Comparison of ENCODE assay signal across 14 mouse cellular contexts in the genomic region with DNA sequence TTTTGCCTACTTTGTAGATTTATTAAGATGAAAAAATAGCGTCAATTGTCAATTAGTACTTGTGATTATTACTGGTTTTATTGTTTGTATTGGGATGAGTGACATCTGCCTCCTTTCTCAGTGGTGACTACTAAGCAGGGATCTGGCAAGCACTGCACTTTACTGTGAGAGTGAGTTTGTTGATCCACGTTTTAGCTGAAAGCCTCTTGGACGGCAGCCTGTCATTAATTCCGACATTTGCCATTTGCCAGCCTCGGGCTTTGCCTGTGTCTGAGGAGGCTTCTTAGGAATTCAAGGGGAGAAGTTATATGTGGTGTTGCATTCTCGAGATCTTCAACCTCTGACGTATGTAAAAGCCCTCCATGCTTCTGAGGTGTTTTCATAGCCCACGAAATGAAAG.
DNase-seq lines count a peak whose midpoint lies in the region; ATAC-seq and TF ChIP-seq lines count a peak whose summit lies in the region.
"Had no signal": no experiment of that assay in that cellular context is flagged by ENCODE, and none has a peak within 500 bp of the region (broad histone marks: within the 10 kb centered on the region; RNA-seq: fewer than 3 reads in every experiment).

No protein-coding gene starts in this region.

- no peaks in the 10 kb centered on the region for H3K9me3 ChIP-seq in forebrain, embryonic 15.5 days
- H3K9me3 ChIP-seq in forebrain, embryonic 11.5 days (ENCODE audit: control insufficient read depth, low read length) = no peaks in the 10 kb centered on the region
- no peaks in the 10 kb centered on the region for H3K9me3 ChIP-seq in kidney, postnatal 0 days (replicated peaks; ENCODE audit: low read length)
- H3K9me3 ChIP-seq in kidney, embryonic 14.5 days (ENCODE audit: control insufficient read depth, low read length) = no peaks in the 10 kb centered on the region
- H3K9me3 ChIP-seq: stomach, embryonic 15.5 days had no signal

- 0 out of 2 replicates have a peak, but pooled peaks cover 6% of the 10 kb centered on the region for H3K27me3 ChIP-seq in forebrain, embryonic 15.5 days
- H3K27me3 ChIP-seq in forebrain, embryonic 11.5 days (ENCODE audit: control insufficient read depth, insufficient read depth, low read length) = no peaks in the 10 kb centered on the region
- H3K27me3 ChIP-seq in kidney, postnatal 0 days (ENCODE audit: insufficient read depth, low read length) = no peaks in the 10 kb centered on the region
- H3K27me3 ChIP-seq in kidney, embryonic 14.5 days (ENCODE audit: control insufficient read depth, insufficient read depth, low read length) = no peaks in the 10 kb centered on the region
- H3K27me3 ChIP-seq: stomach, embryonic 15.5 days had no signal

- no peaks in the 10 kb centered on the region for H3K36me3 ChIP-seq in forebrain, embryonic 15.5 days
- H3K36me3 ChIP-seq in forebrain, embryonic 11.5 days (ENCODE audit: control insufficient read depth, insufficient read depth, low read length) = no peaks in the 10 kb centered on the region
- H3K36me3 ChIP-seq in kidney, postnatal 0 days (ENCODE audit: insufficient read depth, low read length) = no peaks in the 10 kb centered on the region
- no peaks in the 10 kb centered on the region for H3K36me3 ChIP-seq in kidney, embryonic 14.5 days (ENCODE audit: control insufficient read depth, insufficient read depth, low read length)
- H3K36me3 ChIP-seq: stomach, embryonic 15.5 days had no signal

- TF ChIP-seq CTCF in kidney, postnatal 0 days (IDR thresholded peaks at IDR 0.05; ENCODE audit: low read depth) = no peak
- TF ChIP-seq CTCF in embryonic fibroblast, embryonic 13.5 days (IDR thresholded peaks at IDR 0.05; ENCODE audit: borderline replicate concordance, insufficient read depth, low read length) = no peak

- no peak overlapping the region for H3K4me3 ChIP-seq in forebrain, embryonic 15.5 days
- H3K4me3 ChIP-seq in forebrain, embryonic 11.5 days (ENCODE audit: low read depth, low read length) = no peak overlapping the region
- no peak overlapping the region for H3K4me3 ChIP-seq in kidney, postnatal 0 days (replicated peaks; ENCODE audit: low read depth, low read length)
- H3K4me3 ChIP-seq in kidney, embryonic 14.5 days (ENCODE audit: low read length) = no peak overlapping the region
- H3K4me3 ChIP-seq in embryonic fibroblast, embryonic 13.5 days (ENCODE audit: insufficient read depth, low read length) = 0 out of 2 replicates have a peak overlapping the region, but pooled peaks have one; percentile 2
- H3K4me3 ChIP-seq: erythroblast, embryonic 14.5 days; stomach, embryonic 15.5 days had no signal

- peaks cover 8% of the 10 kb centered on the region for H3K4me1 ChIP-seq in forebrain, embryonic 15.5 days
- no peaks in the 10 kb centered on the region for H3K4me1 ChIP-seq in forebrain, embryonic 11.5 days (replicated peaks; ENCODE audit: control insufficient read depth, insufficient read depth, low read length)
- no peaks in the 10 kb centered on the region for H3K4me1 ChIP-seq in kidney, postnatal 0 days (replicated peaks; ENCODE audit: insufficient read depth, low read length)
- H3K4me1 ChIP-seq in kidney, embryonic 14.5 days (ENCODE audit: control insufficient read depth, insufficient read depth, low read length) = no peaks in the 10 kb centered on the region
- H3K4me1 ChIP-seq in embryonic fibroblast, embryonic 13.5 days (ENCODE audit: control insufficient read depth, insufficient read depth, low read length) = no peaks in the 10 kb centered on the region
- H3K4me1 ChIP-seq: stomach, embryonic 15.5 days had no signal

- no peak for TF ChIP-seq POLR2A in embryonic fibroblast, embryonic 13.5 days (IDR thresholded peaks at IDR 0.05; ENCODE audit: low read depth, low read length)

- 30% methylated on average over 8 of the region's 8 CpGs for WGBS in forebrain, embryonic 15.5 days
- WGBS in forebrain, embryonic 11.5 days = 61% methylated on average over 8 of the region's 8 CpGs
- 30% methylated on average over 8 of the region's 8 CpGs for WGBS in kidney, postnatal 0 days
- WGBS in kidney, embryonic 14.5 days = 30% methylated on average over 8 of the region's 8 CpGs

- ATAC-seq in forebrain, embryonic 15.5 days (replicated peaks) = no peak
- ATAC-seq in forebrain, embryonic 11.5 days (replicated peaks; ENCODE audit: low FRiP score) = no peak
- no peak for ATAC-seq in kidney, postnatal 0 days (replicated peaks; ENCODE audit: low FRiP score, low read depth)
- no peak for ATAC-seq in kidney, embryonic 14.5 days (ENCODE audit: low FRiP score, low TSS enrichment)
- ATAC-seq: inflammation-experienced regulatory T-cells, adult 6 months had no signal

- no peak overlapping the region for H3K27ac ChIP-seq in forebrain, embryonic 15.5 days (replicated peaks)
- H3K27ac ChIP-seq in forebrain, embryonic 11.5 days (ENCODE audit: low read depth, low read length) = no peak overlapping the region
- no peak overlapping the region for H3K27ac ChIP-seq in kidney, postnatal 0 days
- H3K27ac ChIP-seq in kidney, embryonic 14.5 days (ENCODE audit: low read depth, low read length) = no peak overlapping the region
- H3K27ac ChIP-seq in embryonic fibroblast, embryonic 13.5 days (ENCODE audit: insufficient read depth, low read length) = no peak overlapping the region
- H3K27ac ChIP-seq: macrophage; stomach, embryonic 15.5 days had no signal

- 0 out of 2 replicates have a peak overlapping the region, but pooled peaks have one; percentile 22 for H3K9ac ChIP-seq in forebrain, embryonic 15.5 days (replicated peaks)
- H3K9ac ChIP-seq in forebrain, embryonic 11.5 days (ENCODE audit: low read length) = no peak overlapping the region
- H3K9ac ChIP-seq in kidney, postnatal 0 days (ENCODE audit: low read depth, low read length) = no peak overlapping the region
- no peak overlapping the region for H3K9ac ChIP-seq in kidney, embryonic 14.5 days (ENCODE audit: low read depth, low read length)
- H3K9ac ChIP-seq: stomach, embryonic 15.5 days had no signal

- DNase-seq in forebrain, embryonic 11.5 days (ENCODE audit: low spot score) = no peak
- no peak for DNase-seq in kidney, postnatal 0 days (ENCODE audit: low spot score)
- peak; percentile 18 for DNase-seq in brain, adult 2 months (ENCODE audit: low read depth, low spot score)
- DNase-seq in spleen, postnatal 14 days (ENCODE audit: low spot score in 2 of 2) = no peak
- DNase-seq: gastrocnemius, postnatal 25 days; right cerebral cortex, postnatal 4 days; thymus, postnatal 4 days had no signal

- no peak overlapping the region for H3K4me2 ChIP-seq in forebrain, embryonic 15.5 days (replicated peaks)
- no peak overlapping the region for H3K4me2 ChIP-seq in forebrain, embryonic 11.5 days (ENCODE audit: low read depth, low read length, severe bottlenecking)
- peak overlapping the region; percentile 31 for H3K4me2 ChIP-seq in kidney, postnatal 0 days (ENCODE audit: low read length)
- H3K4me2 ChIP-seq in kidney, embryonic 14.5 days (replicated peaks; ENCODE audit: low read depth, low read length) = no peak overlapping the region; the same call in 1 of the 2 replicates
- H3K4me2 ChIP-seq: stomach, embryonic 15.5 days had no signal
